8 mouse cellular contexts compared by ENCODE assay signal in the genomic region with DNA sequence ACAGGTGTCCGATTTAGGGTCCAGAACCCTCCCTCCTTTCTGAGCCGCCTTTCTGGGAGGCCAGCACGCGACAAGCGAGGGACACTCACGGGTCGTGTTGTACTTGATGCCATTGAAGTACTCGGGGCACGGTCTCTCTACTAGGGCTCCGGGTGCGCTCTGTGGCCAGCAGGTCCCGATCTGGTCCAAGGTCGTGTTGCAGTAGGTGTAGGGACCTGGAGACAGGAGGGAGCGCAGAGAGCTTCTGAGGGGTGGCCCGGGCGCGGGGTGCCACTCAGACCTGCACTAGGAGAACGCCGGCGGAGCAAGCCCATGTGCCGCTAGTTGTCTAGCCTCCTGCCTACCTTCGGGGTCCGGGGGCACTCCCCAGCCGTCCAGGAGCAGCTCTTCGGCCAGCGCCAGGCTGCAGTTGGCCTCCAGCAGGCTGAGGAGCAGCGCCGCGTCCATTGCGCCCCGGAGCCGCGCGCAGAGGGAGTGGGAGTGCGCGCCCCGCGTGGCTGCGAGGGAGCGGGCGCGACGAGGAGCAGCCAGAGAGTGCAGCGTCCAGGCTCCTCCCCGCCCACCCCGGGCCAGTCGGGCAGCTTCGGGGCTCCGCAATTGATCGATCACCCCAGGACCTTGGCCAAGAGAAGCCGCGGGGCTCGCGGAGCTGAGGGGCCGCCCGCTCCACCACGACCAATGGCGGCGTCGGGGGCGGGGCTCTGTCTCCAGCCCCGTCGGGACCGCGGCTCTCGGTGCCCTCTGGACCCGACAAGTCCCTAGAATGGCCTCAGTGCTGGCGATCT. TPM values are rescaled to one million over a fixed set of nuclear protein-coding genes. Genes with fewer than 3 reads are reported as not detected.
DNase-seq lines count a peak whose midpoint lies in the region; ATAC-seq and TF ChIP-seq lines count a peak whose summit lies in the region.

No protein-coding gene starts in this region.

- peak overlapping the region; percentile 47 for H3K4me3 ChIP-seq in kidney, postnatal 0 days (replicated peaks; ENCODE audit: low read depth, low read length)
- H3K4me3 ChIP-seq in midbrain, embryonic 11.5 days (ENCODE audit: low read depth, low read length): peak overlapping the region; percentile 52
- no peak overlapping the region for H3K4me3 ChIP-seq in cerebellum, adult 2 months (replicated peaks; ENCODE audit: insufficient read depth, low read depth, low read length)

- H3K4me2 ChIP-seq in kidney, postnatal 0 days (ENCODE audit: low read length): peak overlapping the region; percentile 82
- peak overlapping the region; percentile 74 for H3K4me2 ChIP-seq in midbrain, embryonic 11.5 days

- no peak for TF ChIP-seq CTCF in kidney, postnatal 0 days (IDR thresholded peaks at IDR 0.05; ENCODE audit: low read depth)
- TF ChIP-seq CTCF in cerebellum, adult 2 months (IDR thresholded peaks at IDR 0.05; ENCODE audit: borderline replicate concordance, insufficient read depth, low read depth, low read length): no peak

- WGBS in kidney, postnatal 0 days: 1% methylated on average over 57 of the region's 68 CpGs
- under 1% methylated on average over 66 of the region's 68 CpGs for WGBS in midbrain, embryonic 11.5 days
- WGBS in cerebellum, adult 2 months: 1% methylated on average over 68 of the region's 68 CpGs

- peaks cover 47% of the 10 kb centered on the region for H3K27me3 ChIP-seq in kidney, postnatal 0 days (ENCODE audit: insufficient read depth, low read length)
- H3K27me3 ChIP-seq in midbrain, embryonic 11.5 days (ENCODE audit: control insufficient read depth, insufficient read depth, low read length): peaks cover 40% of the 10 kb centered on the region
- no peaks in the 10 kb centered on the region; the same call in 1 of the 2 replicates for H3K27me3 ChIP-seq in cerebellum, adult 2 months (ENCODE audit: control insufficient read depth, insufficient read depth, low read length)

- H3K27ac ChIP-seq in kidney, postnatal 0 days: no peak overlapping the region
- no peak overlapping the region for H3K27ac ChIP-seq in midbrain, embryonic 11.5 days (ENCODE audit: low read depth, low read length)
- no peak overlapping the region for H3K27ac ChIP-seq in cerebellum, adult 2 months (ENCODE audit: insufficient read depth, low read length)

- 0 out of 2 replicates have a peak, but pooled peaks cover 3% of the 10 kb centered on the region for H3K4me1 ChIP-seq in kidney, postnatal 0 days (replicated peaks; ENCODE audit: insufficient read depth, low read length)
- peaks cover 3% of the 10 kb centered on the region; the same call in 1 of the 2 replicates for H3K4me1 ChIP-seq in midbrain, embryonic 11.5 days (ENCODE audit: control insufficient read depth, insufficient read depth, low read length)
- H3K4me1 ChIP-seq in cerebellum, adult 2 months (ENCODE audit: control insufficient read depth, insufficient read depth, low read length): peaks cover 7% of the 10 kb centered on the region; the same call in 1 of the 2 replicates

- no peaks in the 10 kb centered on the region for H3K9me3 ChIP-seq in kidney, postnatal 0 days (replicated peaks; ENCODE audit: low read length)
- H3K9me3 ChIP-seq in midbrain, embryonic 11.5 days (ENCODE audit: control insufficient read depth, low read length): no peaks in the 10 kb centered on the region

- no peak for TF ChIP-seq POLR2A in cerebellum, adult 2 months (IDR thresholded peaks at IDR 0.05; ENCODE audit: borderline replicate concordance, insufficient read depth, low read length)

- ATAC-seq in granulocyte monocyte progenitor cell, adult 5-6 weeks (replicated peaks; ENCODE audit: poor library complexity, severe bottlenecking): peak; percentile 64
- peak; percentile 29; the same call in 1 of the 2 replicates for ATAC-seq in kidney, postnatal 0 days (replicated peaks; ENCODE audit: low FRiP score, low read depth)
- ATAC-seq in midbrain, embryonic 11.5 days (ENCODE audit: low FRiP score): peak; percentile 81
- ATAC-seq in erythroid progenitor cell, adult 5-6 weeks (replicated peaks; ENCODE audit: low FRiP score, poor library complexity, severe bottlenecking): no peak

- H3K9ac ChIP-seq in kidney, postnatal 0 days (ENCODE audit: low read depth, low read length): no peak overlapping the region
- H3K9ac ChIP-seq in midbrain, embryonic 11.5 days (ENCODE audit: low read length): peak overlapping the region; percentile 43

- no peaks in the 10 kb centered on the region for H3K36me3 ChIP-seq in kidney, postnatal 0 days (ENCODE audit: insufficient read depth, low read length)
- H3K36me3 ChIP-seq in midbrain, embryonic 11.5 days (ENCODE audit: control insufficient read depth, insufficient read depth, low read length): no peaks in the 10 kb centered on the region

- peak; percentile 42 to 50 for DNase-seq in cerebellum, postnatal 10 days
- DNase-seq in cerebellum, adult 9-10 months: no peak
- peak; percentile 40 for DNase-seq in ZHBTc4 (ENCODE audit: low read depth, low spot score)
- DNase-seq in kidney, postnatal 0 days (ENCODE audit: low spot score): no peak
- DNase-seq in midbrain, embryonic 11.5 days (ENCODE audit: low spot score, missing footprints): peak; percentile 95
- no peak for DNase-seq in cerebellum, adult 2 months

RNA-seq across cellular contexts. Expression of a gene that starts 15.3 kb away (rescaled TPM):
- total RNA-seq in granulocyte monocyte progenitor cell, adult 5-6 weeks (2014; fragmentation: Nextera tagmentation): not detected in 2 replicates
- not detected in 2 replicates for total RNA-seq in granulocyte monocyte progenitor cell, adult 5-6 weeks (2017)
- 0.06 and 0.12 TPM in 2 replicates for polyA plus RNA-seq in kidney, postnatal 0 days (2015; fragmentation: Nextera tagmentation; extraction: Ambion mirVana)
- polyA plus RNA-seq in midbrain, embryonic 11.5 days (2014; fragmentation: Nextera tagmentation; extraction: Ambion mirVana): 0.22 and 0.50 TPM in 2 replicates
- total RNA-seq in erythroid progenitor cell, adult 5-6 weeks (2015; ENCODE audit: low replicate concordance): not detected in 2 replicates
- not detected in 2 replicates for total RNA-seq in erythroid progenitor cell, adult 5-6 weeks (2017; ENCODE audit: low replicate concordance)
- 1.6 and 1.8 TPM in 2 replicates for polyA plus RNA-seq in cerebellum, adult 2 months (2012; rRNA removed)

RNA-seq across cellular contexts. Expression of a gene that starts 57.3 kb away (rescaled TPM):
- not detected in 2 replicates for total RNA-seq in granulocyte monocyte progenitor cell, adult 5-6 weeks (2014; fragmentation: Nextera tagmentation)
- not detected in 2 replicates for total RNA-seq in granulocyte monocyte progenitor cell, adult 5-6 weeks (2017)
- 25.1 and 25.4 TPM in 2 replicates for polyA plus RNA-seq in kidney, postnatal 0 days (2015; fragmentation: Nextera tagmentation; extraction: Ambion mirVana)
- 0.16 and 0.40 TPM in 2 replicates for polyA plus RNA-seq in midbrain, embryonic 11.5 days (2014; fragmentation: Nextera tagmentation; extraction: Ambion mirVana)
- total RNA-seq in erythroid progenitor cell, adult 5-6 weeks (2015; ENCODE audit: low replicate concordance): not detected in 2 replicates
- total RNA-seq in erythroid progenitor cell, adult 5-6 weeks (2017; ENCODE audit: low replicate concordance): not detected in 2 replicates
- polyA plus RNA-seq in cerebellum, adult 2 months (2012; rRNA removed): 1.5 and 2.3 TPM in 2 replicates

Comparison
In these comparisons a context has a peak if more than half of its experiments do, and no peak if none do; other contexts are left out.
1. DNase-seq: peak in cerebellum, postnatal 10 days (2 of 2), ZHBTc4 (single experiment) and midbrain, embryonic 11.5 days (single experiment); none in cerebellum, adult 9-10 months (single experiment), kidney, postnatal 0 days (single experiment) and cerebellum, adult 2 months (0 of 2).